Mouse (Mus musculus) gastrocnemius, postnatal 10 days (tissue): ENCODE measurements around the gene Psmc5. TPM values are rescaled to one million over a fixed set of nuclear protein-coding genes. Genes with fewer than 3 reads are reported as not detected.
A peak's percentile ranks its signal among the peaks of the same experiment; 100 is the strongest.

ENCODE experiments used
- DNase-seq: peaks from one replicate; pipeline ENCODE4 v3.0.0; 2021; ENCODE audit warnings: mixed read lengths
- total RNA-seq, 2 experiments: library from RNA; stranded (reverse); gene quantifications; 2 replicates each; pipeline ENCODE4 v1.2.3; 2021

The Psmc5 gene
- total RNA-seq, 2 experiments from 2014 or later = 134 to 152 TPM

DNA sequence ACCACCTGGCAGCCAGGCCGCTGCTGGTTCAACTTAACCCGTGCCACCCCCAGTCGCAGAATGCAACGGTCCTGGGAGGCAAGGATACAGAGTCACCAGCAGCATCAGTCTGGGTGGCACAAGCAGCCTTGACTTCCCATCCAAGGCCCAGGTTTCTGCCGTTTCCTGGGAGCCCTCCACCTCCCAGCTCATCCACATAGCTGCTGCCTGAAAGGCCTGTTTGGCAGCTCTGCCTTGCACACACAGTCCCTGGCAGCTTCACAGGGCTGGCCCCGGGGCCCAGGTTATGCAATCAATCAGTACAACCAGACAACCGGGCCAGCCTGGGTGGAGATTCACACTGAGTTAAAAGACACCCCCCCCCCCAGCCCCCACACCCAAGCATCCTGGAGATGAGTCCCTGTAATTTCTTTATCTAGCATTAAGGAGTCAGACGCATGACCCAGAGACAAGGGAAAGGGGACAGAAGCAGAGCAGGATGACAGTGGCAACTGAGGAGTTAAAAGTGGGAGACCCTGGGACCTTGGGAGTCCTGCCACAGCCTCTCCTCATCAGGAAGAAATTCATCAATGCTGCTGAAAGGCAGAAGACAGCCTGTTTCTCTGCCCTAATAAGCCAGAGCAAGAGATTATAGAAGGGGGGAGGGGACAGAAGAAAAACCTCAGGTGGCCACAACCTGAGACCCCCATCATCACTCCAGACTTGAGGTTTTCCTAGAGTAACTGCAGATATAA is 12.5 kb downstream of the Psmc5 start:
- peak; percentile 73 for DNase-seq

- DNase-seq = no peak
Measured at GRCm38 (mm10) chr11:106269060-106269431, 13.1 kb downstream of the Psmc5 start.

DNA sequence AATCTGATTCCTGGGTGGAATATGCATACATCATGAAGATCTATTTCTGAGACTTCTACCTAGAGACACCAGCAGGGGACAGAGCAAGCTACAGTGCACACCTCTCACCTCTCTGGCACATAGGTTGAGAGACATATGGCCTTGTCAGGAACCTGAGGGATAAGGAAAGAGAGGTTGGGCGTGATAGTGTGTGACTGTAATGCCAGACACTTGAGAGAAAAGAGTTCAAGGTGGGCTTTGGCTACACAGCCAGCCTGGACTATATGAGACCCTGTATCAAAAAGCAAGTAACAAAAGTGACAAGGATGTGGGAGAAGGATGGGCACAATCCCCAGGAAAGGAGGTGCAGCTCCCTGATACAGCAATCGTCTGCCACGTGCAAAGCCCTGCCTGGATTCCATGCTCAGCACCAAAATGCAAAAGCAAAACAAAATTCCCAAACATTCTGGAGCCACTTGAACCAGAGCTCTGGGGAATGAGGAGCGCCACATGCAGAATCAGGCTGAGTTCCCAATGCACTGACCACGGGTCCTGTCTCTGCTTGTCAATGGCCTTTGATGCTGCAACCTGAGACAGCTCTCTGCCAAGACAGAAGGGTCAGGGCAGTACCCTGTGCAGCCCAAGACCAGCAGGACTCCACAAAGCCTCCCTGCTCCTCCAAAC is 15.3 kb downstream of the Psmc5 start:
- no peak for DNase-seq

DNA sequence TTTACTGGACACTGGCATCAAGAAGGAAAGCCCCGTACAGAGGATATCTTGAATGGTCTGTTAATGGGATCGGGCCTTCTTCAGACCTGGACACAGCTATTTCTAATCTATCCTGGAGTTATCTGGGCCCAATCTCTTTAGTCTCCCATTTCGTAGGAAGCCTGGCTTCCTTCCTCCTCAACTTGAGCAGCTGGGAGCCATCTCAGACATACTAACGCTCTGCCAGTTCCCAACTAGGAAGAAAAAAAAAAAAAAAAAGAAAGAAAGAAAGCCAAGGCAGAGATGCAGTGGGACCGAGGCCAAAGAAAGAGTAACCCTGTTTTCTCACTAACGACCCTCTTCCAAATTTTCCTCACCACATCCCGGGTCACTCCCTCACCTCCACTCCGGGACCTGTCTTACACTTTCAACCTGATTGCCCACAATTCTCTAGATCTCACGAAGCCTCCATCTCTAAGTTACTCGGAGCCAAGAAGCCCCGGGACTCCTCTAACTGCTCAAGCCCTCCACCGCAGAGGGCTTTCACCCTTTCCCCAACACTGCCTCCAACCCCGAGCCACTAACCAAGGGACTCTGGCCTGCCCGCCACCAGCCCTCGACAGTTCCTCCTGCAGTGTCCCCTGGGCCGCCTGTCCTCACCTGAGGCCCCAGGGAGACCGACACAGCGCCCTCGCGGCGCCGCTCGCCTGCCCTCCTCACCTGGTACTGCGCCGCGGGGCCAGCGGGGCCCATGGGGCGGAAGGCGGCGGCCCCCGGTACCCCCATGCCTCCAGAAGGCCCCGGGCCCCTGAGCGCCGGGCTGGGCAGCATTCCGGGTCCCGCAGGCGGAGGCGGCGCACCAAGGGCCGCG is 16.1 kb downstream of the Psmc5 start:
- DNase-seq = no peak

DNA sequence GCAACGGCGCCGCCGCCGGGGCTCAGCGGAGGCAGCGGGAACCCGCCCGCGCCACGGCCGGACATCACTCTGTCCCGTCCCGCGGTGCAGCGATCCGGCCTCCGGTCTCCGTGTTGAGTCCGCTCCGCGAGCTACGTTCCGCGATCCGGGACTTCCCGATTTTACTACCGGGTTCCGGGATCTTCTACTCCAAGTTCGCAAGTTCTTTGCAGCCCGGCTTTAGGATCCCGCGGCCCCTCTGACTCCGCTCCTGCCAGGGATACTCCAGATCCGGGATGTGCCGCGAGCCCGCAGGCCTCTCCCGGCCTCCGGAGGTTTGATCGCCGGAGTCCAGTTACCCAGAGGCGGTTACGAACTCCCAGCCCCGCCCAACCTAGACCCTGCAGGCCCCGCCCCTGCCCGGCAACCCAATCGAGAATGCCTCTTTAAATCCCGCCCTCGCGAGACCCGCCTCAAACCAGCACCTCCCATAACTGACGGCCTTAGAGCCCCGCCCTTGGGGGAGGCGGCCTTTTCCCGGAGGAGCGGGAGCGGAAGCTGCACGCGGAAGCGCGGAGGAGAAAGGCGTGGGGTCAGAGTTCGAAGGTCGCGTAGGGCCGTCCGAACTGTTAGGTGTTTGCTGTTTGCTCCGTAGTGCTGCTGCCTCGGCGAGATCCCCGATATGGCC is 16.8 kb downstream of the Psmc5 start, which contains the start of gene Smarcd2:
Gene Smarcd2 (minus strand): TSS at position 329 of the 667 bp plus-strand sequence.
- peak; percentile 97 for DNase-seq

GRCm38 (mm10) chr11:106273311-106273684 is 17.3 kb downstream of the Psmc5 start:
- no peak for DNase-seq

- DNase-seq = no peak
Measured at GRCm38 (mm10) chr11:106273811-106274210, 17.9 kb downstream of the Psmc5 start.

DNA sequence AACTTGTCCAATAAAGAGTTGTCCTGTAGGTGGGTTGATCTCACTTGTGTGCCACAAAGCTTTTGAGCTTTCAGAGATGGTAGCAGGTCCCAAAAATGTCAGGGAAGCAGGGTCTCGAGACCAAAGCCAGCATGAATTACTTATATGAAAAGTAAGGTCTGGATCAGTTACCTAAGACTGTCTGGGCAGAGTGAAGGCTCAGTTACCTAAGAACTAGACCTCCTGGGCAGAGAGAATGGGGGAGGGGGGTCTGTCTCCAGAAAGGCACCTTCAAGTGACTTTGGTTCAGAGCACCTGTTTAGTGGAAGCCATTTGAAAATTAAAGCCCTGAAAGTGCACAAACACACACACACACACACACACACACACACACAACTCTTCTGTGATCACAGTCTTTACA is 18.4 kb downstream of the Psmc5 start:
- no peak for DNase-seq

DNA sequence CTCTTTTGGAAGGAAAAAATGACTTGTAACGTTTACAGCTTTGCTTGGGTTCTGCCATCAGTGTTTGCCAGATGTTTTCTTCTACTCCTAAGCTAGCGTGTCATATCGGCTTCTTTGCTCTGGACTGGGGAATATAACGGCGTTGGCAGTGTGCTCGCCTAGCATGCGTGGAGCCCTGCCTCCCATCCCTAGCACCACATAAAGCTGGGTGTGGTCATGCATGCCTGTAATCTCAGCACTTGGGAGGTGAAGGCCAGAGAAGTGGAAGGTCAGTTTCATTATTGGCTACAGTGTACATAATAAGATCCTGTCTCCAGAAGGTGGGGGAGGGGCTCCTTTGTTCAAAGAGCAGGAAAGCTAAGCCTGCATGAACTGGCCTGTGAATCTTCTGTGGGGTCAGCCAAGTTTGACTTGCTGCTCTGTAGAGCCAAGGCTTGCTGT is 19.0 kb downstream of the Psmc5 start:
- DNase-seq = peak; percentile 47

GRCm38 (mm10) chr11:106276454-106276853 is 20.5 kb downstream of the Psmc5 start, which contains the start of gene Tcam1:
Gene Tcam1, plus strand, starts transcription at chr11:106276672.
- peak; percentile 93 for DNase-seq

DNA sequence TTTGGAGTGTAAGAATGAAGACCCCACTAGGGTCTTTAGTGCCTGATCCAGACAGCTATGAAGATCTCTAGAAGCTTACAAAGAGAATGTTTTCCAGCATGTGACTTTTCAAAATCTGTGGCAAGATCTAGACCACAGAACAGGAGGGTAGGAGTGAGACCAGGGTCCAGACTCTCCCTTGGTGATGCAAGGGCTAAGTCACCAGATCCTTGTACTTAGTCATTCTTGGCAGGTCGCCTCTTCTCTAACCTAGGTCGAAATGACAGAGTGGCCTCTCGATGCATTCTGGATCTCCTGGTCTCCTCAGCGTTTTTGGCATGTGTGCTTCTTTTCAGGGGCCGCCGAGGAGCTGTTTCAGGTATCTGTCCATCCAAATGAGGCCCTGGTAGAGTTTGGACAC is 26.5 kb downstream of the Psmc5 start:
- DNase-seq = no peak

- DNase-seq = no peak
Measured at GRCm38 (mm10) chr11:106283371-106283770, 27.4 kb downstream of the Psmc5 start.

DNA sequence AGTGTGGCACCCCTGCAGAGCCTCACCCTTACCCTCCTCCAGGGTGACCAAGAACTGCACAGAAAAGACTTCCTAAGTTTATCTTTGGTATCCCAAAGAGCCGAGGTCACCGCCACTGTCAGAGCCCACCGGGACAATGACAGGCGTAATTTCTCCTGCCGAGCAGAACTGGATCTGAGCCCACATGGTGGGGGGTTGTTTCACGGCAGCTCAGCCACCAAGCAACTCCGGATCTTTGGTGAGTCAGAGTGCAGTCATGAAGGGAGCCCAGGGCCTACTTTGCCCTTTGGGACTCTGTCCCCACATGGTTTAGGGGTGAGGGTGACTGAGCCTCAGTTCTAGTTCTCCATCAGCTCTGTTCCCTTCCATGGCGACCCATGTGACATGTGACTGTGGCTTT is 28.2 kb downstream of the Psmc5 start:
- no peak for DNase-seq

DNA sequence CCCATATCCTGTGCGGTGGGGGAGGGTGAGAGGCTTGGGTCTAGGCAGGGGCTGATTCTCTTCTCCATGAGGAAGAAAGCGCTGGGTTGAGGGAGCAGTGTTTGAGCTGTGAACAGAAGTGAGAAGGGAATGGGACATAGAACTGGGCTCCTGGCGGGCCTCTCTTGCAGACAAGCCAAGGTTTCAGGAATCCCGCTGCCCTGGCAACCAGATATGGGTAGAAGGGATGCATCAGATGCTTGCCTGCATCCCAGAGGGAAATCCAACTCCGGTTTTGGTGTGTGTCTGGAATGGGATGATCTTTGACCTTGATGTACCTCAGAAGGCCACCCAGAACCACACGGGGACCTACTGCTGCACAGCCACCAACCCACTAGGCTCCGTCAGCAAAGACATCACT is 30.3 kb downstream of the Psmc5 start:
- DNase-seq = no peak

DNA sequence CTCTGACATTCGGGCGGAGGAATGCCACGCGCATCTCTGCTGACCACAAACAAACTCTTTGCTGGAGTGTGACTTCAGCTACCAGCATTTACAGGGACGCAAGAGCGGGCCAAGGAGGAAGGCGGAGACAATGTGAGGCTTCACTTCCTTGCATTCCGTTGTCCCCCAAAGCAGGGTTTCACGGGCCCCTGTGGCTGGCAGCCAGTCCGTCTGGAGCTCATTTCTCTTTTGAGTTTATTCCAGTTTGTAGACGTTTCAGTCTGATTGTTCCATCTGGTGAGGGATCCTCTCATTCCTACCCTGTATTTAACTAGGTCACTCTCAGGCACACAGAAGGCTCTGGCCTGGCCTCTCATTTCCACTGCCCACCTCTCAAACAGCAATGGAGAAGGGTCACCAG is 31.0 kb downstream of the Psmc5 start:
- DNase-seq = no peak

DNA sequence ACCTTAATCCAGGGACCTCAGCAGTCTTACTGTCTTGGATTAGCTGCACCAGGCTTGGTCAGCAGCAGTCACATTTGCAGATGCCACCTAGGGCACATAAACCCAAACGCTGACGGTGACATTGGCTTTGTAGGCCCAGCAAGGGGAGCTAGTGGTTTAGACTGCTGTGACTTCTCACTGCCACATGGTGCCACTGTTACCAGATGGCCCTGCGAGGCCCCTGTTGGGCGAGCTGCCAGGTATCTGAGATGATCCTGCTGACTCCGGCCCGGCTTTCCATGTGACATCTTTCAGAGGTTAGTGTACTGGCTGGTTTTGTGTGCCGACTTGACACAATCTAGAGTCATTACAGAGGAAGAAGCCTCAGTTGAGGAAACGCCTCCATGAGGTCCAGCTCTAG is 33.4 kb downstream of the Psmc5 start:
- DNase-seq = peak; percentile 84

GRCm38 (mm10) chr11:106290376-106290775 is 34.4 kb downstream of the Psmc5 start:
- DNase-seq = no peak

DNA sequence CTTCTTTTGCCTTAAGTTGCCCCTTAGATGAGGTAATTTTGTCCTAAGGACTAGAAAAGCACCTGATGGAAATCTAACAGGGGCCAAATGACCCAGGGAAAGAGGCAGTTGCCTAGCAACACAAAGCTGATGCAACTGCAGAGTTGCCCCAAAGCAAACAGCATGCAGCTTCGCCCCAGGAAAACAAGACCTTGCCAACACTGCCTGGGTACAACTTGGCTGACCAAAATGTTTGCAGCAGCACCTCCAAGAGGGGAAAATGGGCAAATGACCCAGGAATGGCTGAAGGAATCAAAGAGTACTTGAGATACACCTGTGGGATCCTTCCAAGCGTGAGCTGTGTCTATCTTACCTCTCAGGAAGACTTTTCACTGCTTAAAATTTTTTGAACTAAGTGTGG is 35.9 kb downstream of the Psmc5 start:
- no peak for DNase-seq

DNA sequence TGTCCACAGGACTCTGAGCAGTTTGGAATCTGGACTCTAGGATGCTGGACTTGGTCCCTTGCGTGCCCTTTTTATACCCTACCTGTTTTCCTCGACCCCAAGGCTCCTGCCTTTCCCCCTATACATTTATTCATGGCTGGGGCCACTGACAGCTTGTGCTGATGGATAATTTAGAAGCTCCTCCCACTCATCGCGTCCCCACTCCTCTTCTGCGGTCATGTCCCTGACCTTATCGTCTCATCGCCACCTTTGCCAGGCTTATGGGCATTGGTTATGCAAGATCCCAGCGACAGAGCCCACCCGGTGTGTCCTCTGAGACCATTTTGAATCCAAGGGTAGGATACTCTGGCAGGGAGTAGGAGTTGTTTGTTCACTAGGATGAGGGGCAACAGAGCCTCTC is 45.8 kb downstream of the Psmc5 start, which contains the start of gene Gh:
Gene Gh (minus strand): TSS at position 101 of the 400 bp plus-strand sequence.
- no peak for DNase-seq

DNA sequence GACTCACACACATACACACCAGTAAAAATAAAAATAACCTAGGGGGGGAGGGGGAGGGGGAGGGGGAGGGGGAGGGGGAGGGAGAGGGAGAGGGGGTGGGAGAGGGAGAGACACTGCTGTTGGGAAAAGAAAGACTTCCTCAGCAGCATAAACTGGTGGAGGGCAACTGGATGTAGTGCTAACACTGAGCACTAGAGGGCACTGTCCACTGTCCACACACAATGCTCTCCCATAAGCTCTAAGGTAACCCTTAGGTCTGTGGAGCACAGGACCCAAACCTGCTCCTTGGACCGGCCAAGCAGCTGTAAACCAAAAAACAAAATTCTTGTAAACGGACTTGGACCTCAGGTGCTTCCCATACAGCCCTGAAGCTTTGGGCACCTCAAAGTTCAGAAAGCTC is 46.7 kb downstream of the Psmc5 start:
- peak; percentile 67 for DNase-seq

- DNase-seq = no peak
Measured at GRCm38 (mm10) chr11:106305348-106306064, 49.6 kb downstream of the Psmc5 start.

DNA sequence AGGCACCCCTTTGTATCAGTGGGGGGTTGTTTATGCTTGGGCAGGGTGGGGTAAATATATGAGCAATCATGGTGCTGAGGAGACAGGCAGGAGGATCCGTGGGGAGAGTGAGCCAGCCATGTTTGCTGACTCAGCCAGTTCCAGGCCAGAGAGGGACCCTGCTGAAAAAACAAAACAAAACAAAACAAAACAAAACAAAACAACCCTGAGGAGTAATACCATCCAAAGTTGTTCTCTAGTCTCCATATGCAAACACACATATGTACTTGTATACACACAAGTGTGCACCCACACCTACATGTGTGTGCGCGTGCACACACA is 50.1 kb downstream of the Psmc5 start:
- no peak for DNase-seq
